Mouse (Mus musculus): ENCODE measurements at regions not wholly inside any gene's neighbourhood (a gene's known extent, or its start where the extent isn't known, plus 50 kb on each side); places are given as distances from the start of the nearest gene placed in this dataset.

- no peak for DNase-seq
Measured at GRCm38 (mm10) chr13:37531512-37532183, 186.6 kb downstream of the Ly86 start.

DNA sequence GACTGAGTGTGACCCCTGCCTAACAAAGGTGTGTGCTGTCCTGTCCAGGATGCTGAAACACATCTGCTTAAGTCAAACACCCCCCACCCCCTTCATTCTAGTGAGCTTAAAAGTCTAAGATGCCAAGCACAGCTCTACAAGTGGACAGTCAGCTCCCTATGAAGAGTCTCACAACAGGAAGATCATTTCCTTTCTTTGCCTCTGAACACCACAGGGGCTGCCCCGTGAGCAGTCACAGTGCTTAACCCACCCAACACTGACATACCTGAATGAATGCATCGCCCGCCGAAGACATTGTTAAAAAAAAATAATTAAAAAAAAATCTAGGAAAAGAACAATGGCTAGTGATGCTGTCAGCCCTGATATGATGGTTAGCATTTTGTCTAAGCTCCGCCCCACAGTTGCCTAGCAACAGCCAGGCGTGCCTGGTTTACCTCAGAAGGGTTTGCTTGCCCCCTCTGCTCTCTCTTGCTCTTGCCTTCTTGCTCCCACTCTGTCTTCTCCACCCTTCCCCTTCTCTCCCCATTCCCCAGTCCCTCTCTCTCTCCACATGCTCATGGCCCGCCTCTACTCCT lies 187.7 kb downstream of the Ly86 start:
- no peak for DNase-seq

- DNase-seq: no peak
Measured at GRCm38 (mm10) chr13:37533851-37534250, 188.8 kb downstream of the Ly86 start.

DNA sequence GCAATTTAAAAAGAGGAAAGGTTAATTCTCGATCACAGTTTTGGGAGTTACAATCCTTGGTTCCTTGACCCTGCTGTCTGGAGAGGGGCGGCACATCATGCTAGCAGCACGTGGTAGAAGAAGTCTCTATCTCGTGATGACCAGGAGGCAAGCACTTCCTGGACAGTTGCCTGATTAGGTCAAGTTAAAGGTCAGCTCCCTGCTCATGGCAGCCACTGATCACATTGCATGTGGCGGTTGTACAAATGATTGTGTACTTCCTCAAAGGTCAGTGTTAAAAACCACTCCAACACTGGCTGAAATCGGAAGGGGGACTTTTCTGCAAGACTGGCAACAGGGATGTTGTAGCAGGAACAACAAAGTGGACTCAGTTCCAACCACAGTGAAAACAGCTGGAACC lies 192.3 kb downstream of the Ly86 start:
- no peak for DNase-seq

- no peak for DNase-seq
Measured at GRCm38 (mm10) chr13:37537793-37538192, 192.8 kb downstream of the Ly86 start.

- no peak for DNase-seq
Measured at GRCm38 (mm10) chr13:37540980-37541531, 196.0 kb downstream of the Ly86 start.

- peak; percentile 59 for DNase-seq
Measured at GRCm38 (mm10) chr13:37541674-37542073, 196.7 kb downstream of the Ly86 start.

DNA sequence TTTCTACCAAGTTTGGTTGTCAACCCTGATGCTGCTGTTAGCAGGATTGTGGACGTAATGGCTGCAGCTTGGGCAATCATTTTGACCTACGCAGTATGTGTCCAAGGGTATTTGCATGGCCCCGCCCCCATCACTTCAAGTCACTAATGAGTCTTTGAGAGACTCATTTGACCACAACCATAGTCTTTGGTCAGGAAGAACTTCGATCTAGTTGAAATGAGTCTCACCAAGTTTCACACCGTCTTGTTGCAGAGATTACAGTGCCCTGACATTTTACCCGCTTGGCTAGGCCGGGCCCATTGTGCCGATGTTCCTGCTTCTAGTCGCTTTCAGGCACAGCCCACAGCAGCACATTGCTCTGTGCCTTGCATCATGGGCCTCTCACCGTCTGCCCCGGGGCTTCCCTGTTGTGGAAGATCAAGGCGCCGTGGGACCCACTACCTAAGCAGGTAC lies 197.8 kb downstream of the Ly86 start:
- no peak for DNase-seq

DNA sequence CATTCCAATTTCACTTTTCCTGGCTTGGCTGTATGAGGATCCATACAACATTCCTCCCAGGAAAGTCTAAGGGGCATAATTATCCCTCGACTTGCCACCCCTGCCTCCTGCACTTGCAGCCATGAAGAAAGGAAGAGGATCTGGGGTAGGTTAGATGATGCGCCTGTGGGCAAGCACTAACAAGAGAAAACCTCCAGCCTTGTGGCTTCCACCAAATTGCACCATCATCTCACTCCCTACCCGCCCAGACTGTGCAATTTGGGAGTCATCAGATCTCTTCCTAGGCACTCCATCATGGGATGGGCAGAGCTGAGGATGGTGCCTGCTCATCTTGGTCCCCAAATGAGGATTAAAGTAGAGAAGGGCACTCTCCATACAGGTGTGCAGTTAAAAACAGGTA lies 198.8 kb downstream of the Ly86 start:
- DNase-seq: no peak

DNA sequence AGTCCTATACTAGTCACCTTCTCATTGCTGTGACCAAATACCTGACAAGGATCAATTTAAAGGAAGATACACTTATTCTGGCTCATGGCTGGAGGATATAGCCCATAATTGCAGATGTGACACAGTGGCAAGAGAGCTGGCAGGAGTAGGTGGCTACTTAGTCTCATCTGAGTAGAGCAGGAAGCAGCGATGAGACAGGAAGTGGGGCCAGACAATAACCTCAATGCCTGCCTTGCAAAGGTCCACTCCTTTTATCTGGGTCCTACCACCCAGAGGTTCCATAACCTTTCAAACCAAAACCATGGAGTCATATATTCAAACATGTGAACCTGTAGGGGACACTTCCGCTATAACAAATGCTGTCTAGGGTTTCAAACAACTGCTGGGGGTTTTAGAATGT lies 199.7 kb downstream of the Ly86 start:
- no peak for DNase-seq

GRCm38 (mm10) chr13:37546556-37546955 lies 201.5 kb downstream of the Ly86 start:
- DNase-seq: no peak

DNA sequence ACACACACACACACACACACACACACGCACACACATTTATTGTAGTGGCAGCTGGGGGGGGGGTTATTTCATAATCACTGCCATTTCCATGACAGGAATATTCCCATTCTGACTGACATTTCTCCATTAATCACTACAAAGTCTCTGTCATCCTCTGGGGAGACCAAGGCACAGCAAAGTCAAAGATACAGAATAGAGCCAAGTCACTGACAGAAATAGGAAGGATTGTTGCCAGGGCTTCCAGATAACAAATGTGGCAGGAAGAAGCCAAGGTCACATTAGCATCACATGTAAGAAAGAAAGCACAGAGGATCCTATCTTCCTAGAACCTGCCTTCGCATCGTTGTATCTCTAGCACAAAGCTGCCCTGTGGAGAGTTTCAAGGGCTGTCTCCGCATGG lies 205.6 kb downstream of the Ly86 start:
- DNase-seq: no peak

- no peak for DNase-seq
Measured at GRCm38 (mm10) chr13:37553392-37553791, 208.4 kb downstream of the Ly86 start.

GRCm38 (mm10) chr13:37557183-37557582 lies 212.2 kb downstream of the Ly86 start:
- DNase-seq: no peak

GRCm38 (mm10) chr13:37557766-37558165 lies 212.8 kb downstream of the Ly86 start:
- no peak for DNase-seq

DNA sequence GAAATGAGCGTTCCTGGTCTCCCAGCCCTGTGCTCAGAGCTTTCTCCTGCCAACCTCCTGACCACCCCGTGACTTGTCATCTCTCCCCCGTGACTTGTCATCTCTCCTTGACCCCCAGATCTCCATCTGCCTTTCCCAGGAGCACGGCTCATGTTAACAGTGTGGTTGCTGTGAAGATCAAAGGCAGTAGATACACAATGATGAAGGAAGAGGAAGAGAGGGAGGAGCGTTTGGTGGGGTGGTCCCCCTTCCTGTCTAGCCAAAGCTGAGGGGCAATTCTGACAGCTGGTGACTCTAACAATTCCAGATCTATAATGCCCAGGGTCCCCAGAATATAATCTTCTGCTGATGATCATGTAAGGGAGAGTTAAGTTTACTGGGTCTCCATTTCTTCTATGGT lies 214.0 kb downstream of the Ly86 start:
- no peak for DNase-seq

DNA sequence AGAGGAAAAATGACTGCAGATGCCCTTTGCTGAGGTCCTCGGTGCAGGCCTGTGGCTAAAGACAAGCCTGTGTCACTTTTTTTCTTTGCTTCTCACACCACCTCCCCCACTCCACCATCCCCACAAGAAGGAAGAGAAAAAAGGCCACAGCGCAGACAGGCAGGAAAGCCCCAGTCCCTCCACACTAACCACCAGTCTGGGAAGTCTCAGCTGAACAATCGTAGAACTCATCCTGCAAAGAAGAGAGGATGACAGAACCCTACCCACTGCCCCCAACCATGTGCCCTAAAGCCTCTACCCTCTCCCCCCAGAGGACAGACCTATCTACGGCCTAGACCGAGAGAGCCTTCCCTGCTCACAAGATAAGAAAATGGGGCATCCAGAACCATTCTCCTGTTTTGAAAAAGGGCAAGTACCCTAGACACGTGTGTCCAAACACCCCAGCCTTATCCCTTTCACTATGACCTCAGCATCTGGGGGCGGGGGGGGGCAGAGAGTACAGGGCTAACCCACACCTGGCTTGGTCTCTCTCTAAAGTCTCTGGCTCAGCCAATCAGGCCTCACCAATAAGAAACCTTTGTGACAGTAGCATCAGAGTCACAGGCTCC lies 214.8 kb downstream of the Ly86 start:
- no peak for DNase-seq

GRCm38 (mm10) chr13:37560387-37560786 lies 215.4 kb downstream of the Ly86 start:
- no peak for DNase-seq

GRCm38 (mm10) chr13:37560800-37561199 lies 215.8 kb downstream of the Ly86 start:
- no peak for DNase-seq

DNA sequence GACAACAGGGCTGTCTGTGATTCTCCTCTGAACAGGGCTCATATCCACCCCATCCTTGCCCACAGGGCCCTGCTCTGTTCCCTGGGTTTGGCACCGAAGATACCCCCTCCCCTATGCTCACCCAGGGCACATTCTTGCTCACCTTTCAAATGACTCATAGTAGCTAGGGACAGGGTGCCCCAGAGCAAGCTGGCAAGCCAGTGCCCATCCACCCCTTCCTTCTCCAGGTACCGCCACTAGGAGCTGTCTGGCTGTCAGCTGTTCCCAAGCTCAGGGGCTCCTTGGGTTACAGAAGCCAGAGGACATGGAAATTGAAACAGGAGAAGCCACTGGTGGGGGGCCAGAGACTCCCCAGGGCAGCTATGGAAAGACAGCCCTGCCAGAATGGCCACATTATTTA lies 216.4 kb downstream of the Ly86 start:
- DNase-seq: no peak

GRCm38 (mm10) chr13:37562141-37562540 lies 216.1 kb upstream of the Rreb1 start:
- no peak for DNase-seq

DNA sequence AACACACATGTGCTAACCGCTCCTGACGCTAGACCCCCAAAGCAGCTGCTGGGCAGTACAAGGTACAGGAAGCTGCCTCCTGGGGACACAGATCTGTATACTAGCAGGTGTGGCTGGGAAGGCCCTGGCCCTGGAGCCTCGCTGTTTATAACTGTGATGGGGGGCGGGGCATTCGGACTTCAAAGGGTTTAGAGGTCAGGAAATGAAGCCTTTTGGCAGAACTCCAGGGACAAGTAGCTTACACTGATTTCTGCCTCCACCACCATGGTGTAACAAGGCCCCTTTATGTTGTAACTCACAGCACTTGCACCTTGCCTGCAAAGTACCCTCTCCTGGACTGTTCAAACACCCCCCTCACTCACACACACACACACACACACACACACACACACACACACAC lies 215.5 kb upstream of the Rreb1 start:
- DNase-seq: peak; percentile 57

DNA sequence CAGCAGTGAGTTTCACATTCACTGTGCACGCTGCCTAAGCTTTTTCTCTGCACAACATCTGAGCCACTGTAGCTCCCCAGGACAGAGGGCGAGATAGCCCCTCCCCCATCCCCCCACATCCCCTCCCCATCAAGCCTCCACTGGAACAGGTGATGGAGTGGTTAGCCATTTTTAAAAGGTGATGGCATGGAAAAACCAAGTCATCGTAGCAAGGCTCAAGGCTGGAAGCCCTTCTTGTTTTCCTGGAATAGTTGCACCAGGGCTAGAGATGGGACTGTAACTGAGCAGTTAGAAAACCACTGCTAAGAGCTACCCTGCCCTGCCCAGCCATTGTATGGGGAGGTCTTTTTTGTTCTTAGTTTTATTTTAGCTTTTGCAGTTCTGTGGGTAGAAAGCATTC lies 209.1 kb upstream of the Rreb1 start:
- DNase-seq: no peak

DNA sequence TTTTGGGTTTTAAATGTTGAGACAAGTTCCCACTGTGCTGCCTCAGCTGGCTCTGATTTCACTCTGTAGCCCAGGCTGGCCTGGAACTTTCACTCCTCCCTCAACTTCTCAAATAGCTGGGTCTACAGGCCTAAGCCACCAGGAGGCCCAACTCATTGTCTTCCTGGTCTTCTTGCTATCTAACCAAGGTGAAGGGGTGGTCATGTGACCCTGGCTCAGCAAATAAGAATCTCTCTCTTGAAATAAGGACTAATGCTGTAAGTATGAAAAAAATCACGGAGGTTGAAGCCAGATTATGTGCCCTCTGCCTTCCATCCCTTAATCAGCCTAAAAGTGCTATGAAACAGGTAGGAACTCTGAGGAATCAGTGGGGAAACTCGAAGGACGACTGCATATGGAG lies 208.7 kb upstream of the Rreb1 start:
- DNase-seq: no peak

Data from kidney, adult 18-20 months (tissue).